ENCODE assay signal across 8 mouse cellular contexts in the genomic region with DNA sequence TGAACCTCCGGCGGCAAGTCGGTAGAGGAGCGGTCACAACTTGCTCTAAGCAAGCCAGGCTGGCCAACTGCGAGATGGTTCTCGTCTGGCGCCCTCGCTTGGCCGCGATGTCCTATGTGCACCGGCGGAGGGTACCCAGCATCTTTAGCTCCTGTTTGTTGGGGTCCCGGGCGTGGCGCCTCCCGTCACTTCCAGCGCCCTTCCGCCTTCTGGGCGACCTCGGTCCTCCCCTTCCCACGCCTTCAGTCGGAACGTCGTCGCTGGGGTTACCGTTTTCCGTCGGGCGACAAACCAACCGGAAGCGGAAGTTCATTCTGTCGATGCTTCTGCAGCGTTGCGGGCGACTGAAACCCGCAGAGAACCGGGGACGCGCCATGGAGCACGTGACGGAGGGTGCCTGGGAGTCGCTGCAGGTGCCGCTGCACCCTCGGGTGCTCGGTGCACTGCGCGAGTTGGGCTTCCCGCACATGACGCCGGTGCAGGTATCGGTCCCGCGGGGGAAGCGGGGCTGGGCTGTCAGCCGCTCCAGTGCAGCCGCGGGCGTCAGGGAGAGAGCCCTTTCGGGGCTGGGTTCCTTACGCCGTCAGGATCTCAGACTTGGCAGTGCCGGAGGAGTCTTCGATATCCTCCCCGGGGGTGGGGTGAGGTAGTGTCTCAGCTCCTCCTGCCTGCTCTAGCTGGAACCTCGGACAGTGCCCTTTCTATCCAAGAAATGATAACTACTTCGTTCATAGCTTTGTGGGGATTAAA. TPM values are rescaled to one million over a fixed set of nuclear protein-coding genes. Genes with fewer than 3 reads are reported as not detected.
A peak's percentile ranks its signal among the peaks of the same experiment; 100 is the strongest.
DNase-seq lines count a peak whose midpoint lies in the region; ATAC-seq and TF ChIP-seq lines count a peak whose summit lies in the region.

TSS of gene Ddx55 (plus strand) at position 307 of the 750 bp plus-strand sequence.

- H3K4me2 ChIP-seq in heart, embryonic 13.5 days: peak within 1 kb of the TSS; percentile 75
- H3K4me2 ChIP-seq in liver, embryonic 14.5 days (ENCODE audit: low read depth): peak within 1 kb of the TSS; percentile 75
- peak within 1 kb of the TSS; percentile 75 for H3K4me2 ChIP-seq in neural tube, embryonic 11.5 days (ENCODE audit: low read depth)
- peak within 1 kb of the TSS; percentile 88 for H3K4me2 ChIP-seq in stomach, postnatal 0 days (replicated peaks; ENCODE audit: low read depth)

- H3K36me3 ChIP-seq in heart, embryonic 13.5 days: peaks cover 55% of the 10 kb centered on the region
- H3K36me3 ChIP-seq in liver, embryonic 14.5 days (replicated peaks; ENCODE audit: control insufficient read depth, insufficient read depth, low read depth): peaks cover 24% of the 10 kb centered on the region
- peaks cover 17% of the 10 kb centered on the region for H3K36me3 ChIP-seq in neural tube, embryonic 11.5 days (ENCODE audit: control insufficient read depth, insufficient read depth, low read length)
- 0 out of 2 replicates have a peak, but pooled peaks cover 7% of the 10 kb centered on the region for H3K36me3 ChIP-seq in stomach, postnatal 0 days (ENCODE audit: control insufficient read depth, insufficient read depth, low read length)

- no peaks in the 10 kb centered on the region for H3K9me3 ChIP-seq in heart, embryonic 13.5 days
- no peaks in the 10 kb centered on the region for H3K9me3 ChIP-seq in liver, embryonic 14.5 days (ENCODE audit: control insufficient read depth, low read length)
- H3K9me3 ChIP-seq in neural tube, embryonic 11.5 days (ENCODE audit: control insufficient read depth, low read length): no peaks in the 10 kb centered on the region
- no peaks in the 10 kb centered on the region for H3K9me3 ChIP-seq in stomach, postnatal 0 days (ENCODE audit: control insufficient read depth, low read length)

- H3K27ac ChIP-seq in heart, embryonic 13.5 days (replicated peaks): peak within 1 kb of the TSS; percentile 83
- H3K27ac ChIP-seq in liver, embryonic 14.5 days: peak within 1 kb of the TSS; percentile 31
- peak within 1 kb of the TSS; percentile 65 for H3K27ac ChIP-seq in neural tube, embryonic 11.5 days (ENCODE audit: low read depth, low read length)
- H3K27ac ChIP-seq in stomach, postnatal 0 days (replicated peaks): peak within 1 kb of the TSS; percentile 89

- H3K27me3 ChIP-seq in heart, embryonic 13.5 days (replicated peaks): no peaks in the 10 kb centered on the region
- H3K27me3 ChIP-seq in liver, embryonic 14.5 days (ENCODE audit: control insufficient read depth, insufficient read depth, low read length): no peaks in the 10 kb centered on the region
- no peaks in the 10 kb centered on the region for H3K27me3 ChIP-seq in neural tube, embryonic 11.5 days (ENCODE audit: control insufficient read depth, insufficient read depth, low read length)
- no peaks in the 10 kb centered on the region for H3K27me3 ChIP-seq in stomach, postnatal 0 days (ENCODE audit: control insufficient read depth, insufficient read depth, low read length)

- peak; percentile 96 for ATAC-seq in erythroid progenitor cell, adult 5-6 weeks (replicated peaks; ENCODE audit: low FRiP score, poor library complexity, severe bottlenecking)
- ATAC-seq in heart, embryonic 13.5 days (ENCODE audit: extremely low read depth, insufficient number of reproducible peaks, low FRiP score, low TSS enrichment): peak; percentile 76
- ATAC-seq in liver, embryonic 14.5 days (ENCODE audit: insufficient read depth): peak; percentile 87
- peak; percentile 85 for ATAC-seq in neural tube, embryonic 11.5 days (ENCODE audit: insufficient read depth, low FRiP score, low TSS enrichment)
- ATAC-seq in stomach, postnatal 0 days (ENCODE audit: low FRiP score, low TSS enrichment): peak; percentile 87

- no peak for TF ChIP-seq EP300 in liver, embryonic 14.5 days (IDR thresholded peaks at IDR 0.05; ENCODE audit: low read depth)
- no peak for TF ChIP-seq EP300 in stomach, postnatal 0 days (optimal IDR thresholded peaks at IDR 0.05)

- H3K4me1 ChIP-seq in heart, embryonic 13.5 days: peaks cover 17% of the 10 kb centered on the region
- peaks cover 7 to 10% of the 10 kb centered on the region in 2 experiments; a peak in 3 of 4 replicates for H3K4me1 ChIP-seq in liver, embryonic 14.5 days (replicated peaks; ENCODE audit: control insufficient read depth in 2 of 2, insufficient read depth in 2 of 2, low read length in 1 of 2)
- H3K4me1 ChIP-seq in neural tube, embryonic 11.5 days (ENCODE audit: control insufficient read depth, insufficient read depth, low read length): peaks cover 3% of the 10 kb centered on the region; the same call in 1 of the 2 replicates
- H3K4me1 ChIP-seq in stomach, postnatal 0 days (replicated peaks; ENCODE audit: control insufficient read depth, insufficient read depth): no peaks in the 10 kb centered on the region

- H3K9ac ChIP-seq in heart, embryonic 13.5 days: peak within 1 kb of the TSS; percentile 85
- H3K9ac ChIP-seq in liver, embryonic 14.5 days (replicated peaks): peak within 1 kb of the TSS; percentile 69
- H3K9ac ChIP-seq in neural tube, embryonic 11.5 days (ENCODE audit: low read length): peak within 1 kb of the TSS; percentile 76
- peak within 1 kb of the TSS; percentile 71 for H3K9ac ChIP-seq in stomach, postnatal 0 days (ENCODE audit: low read length)

- WGBS in heart, embryonic 13.5 days: 1% methylated on average over 65 of the region's 66 CpGs
- WGBS in liver, embryonic 14.5 days (ENCODE audit: insufficient replicate concordance): under 1% methylated on average over 66 of the region's 66 CpGs
- WGBS in neural tube, embryonic 11.5 days: under 1% methylated on average over 66 of the region's 66 CpGs
- WGBS in stomach, postnatal 0 days: under 1% methylated on average over 55 of the region's 66 CpGs

- peak; percentile 96 for DNase-seq in CD4-positive, CD25-positive, alpha-beta regulatory T cell, adult 2 months (ENCODE audit: low read depth, low spot score)
- peak; percentile 70 for DNase-seq in brain, embryonic 18.5 days (ENCODE audit: low read depth, low spot score)
- peak; percentile 92 for DNase-seq in kidney, postnatal 10 days
- DNase-seq in liver, embryonic 14.5 days (ENCODE audit: low read depth in 3 of 3, low spot score in 3 of 3): peak; percentile 79 to 87 (median 79)
- DNase-seq in neural tube, embryonic 11.5 days (ENCODE audit: low spot score): peak; percentile 94
- peak; percentile 92 for DNase-seq in stomach, postnatal 0 days (ENCODE audit: low spot score)

- peak within 1 kb of the TSS; percentile 84 for H3K4me3 ChIP-seq in heart, embryonic 13.5 days
- H3K4me3 ChIP-seq in liver, embryonic 14.5 days (ENCODE audit: insufficient read depth in 1 of 2, low read depth in 2 of 2, low read length in 2 of 2): peak within 1 kb of the TSS; percentile 72 to 91
- H3K4me3 ChIP-seq in neural tube, embryonic 11.5 days (ENCODE audit: low read depth, low read length): peak within 1 kb of the TSS; percentile 85
- H3K4me3 ChIP-seq in stomach, postnatal 0 days (ENCODE audit: low read depth, low read length): peak within 1 kb of the TSS; percentile 93

- peak; percentile 46 for TF ChIP-seq CTCF in liver, embryonic 14.5 days (IDR thresholded peaks at IDR 0.05; ENCODE audit: low read depth)
- TF ChIP-seq CTCF in stomach, postnatal 0 days (IDR thresholded peaks at IDR 0.05; ENCODE audit: low read depth): peak; percentile 57

RNA-seq across cellular contexts. Expression of gene Ddx55, which starts in this region (rescaled TPM):
- 5.8 and 9.6 TPM in 2 replicates for total RNA-seq in erythroid progenitor cell, adult 5-6 weeks (2015; ENCODE audit: low replicate concordance)
- 5.0 and 10.5 TPM in 2 replicates for total RNA-seq in erythroid progenitor cell, adult 5-6 weeks (2017; ENCODE audit: low replicate concordance)
- polyA plus RNA-seq in heart, embryonic 13.5 days (2015; fragmentation: Nextera tagmentation; extraction: Ambion mirVana): 8.7 and 8.8 TPM in 2 replicates
- 5.2 and 7.1 TPM in 2 replicates for polyA plus RNA-seq in liver, embryonic 14.5 days (2012; rRNA removed)
- 4.7 and 5.4 TPM in 2 replicates for polyA plus RNA-seq in liver, embryonic 14.5 days (2014; fragmentation: Nextera tagmentation; extraction: Ambion mirVana)
- 14.6 and 18.4 TPM in 2 replicates for polyA plus RNA-seq in neural tube, embryonic 11.5 days (2014; fragmentation: Nextera tagmentation; extraction: Ambion mirVana)
- 5.8 and 6.1 TPM in 2 replicates for polyA plus RNA-seq in stomach, postnatal 0 days (2015; fragmentation: Nextera tagmentation; extraction: Ambion mirVana)

Comparison
In these comparisons a context has a peak if more than half of its experiments do, and no peak if none do; other contexts are left out.
1. Peak in every context shown above with its lines: DNase-seq, ATAC-seq, H3K4me3 ChIP-seq and H3K27ac ChIP-seq.
2. H3K27ac ChIP-seq: peak in every context shown above with its lines; median percentile 89 in stomach, postnatal 0 days; 83 in heart, embryonic 13.5 days; 65 in neural tube, embryonic 11.5 days; 31 in liver, embryonic 14.5 days.